Mouse (Mus musculus): ENCODE results near the gene Fibcd1. TPM values are rescaled to one million over a fixed set of nuclear protein-coding genes. Genes with fewer than 3 reads are reported as not detected.

The Fibcd1 gene
- total RNA-seq (2012; rRNA removed) = 0.11 and 0.22 TPM in 2 replicates

DNA sequence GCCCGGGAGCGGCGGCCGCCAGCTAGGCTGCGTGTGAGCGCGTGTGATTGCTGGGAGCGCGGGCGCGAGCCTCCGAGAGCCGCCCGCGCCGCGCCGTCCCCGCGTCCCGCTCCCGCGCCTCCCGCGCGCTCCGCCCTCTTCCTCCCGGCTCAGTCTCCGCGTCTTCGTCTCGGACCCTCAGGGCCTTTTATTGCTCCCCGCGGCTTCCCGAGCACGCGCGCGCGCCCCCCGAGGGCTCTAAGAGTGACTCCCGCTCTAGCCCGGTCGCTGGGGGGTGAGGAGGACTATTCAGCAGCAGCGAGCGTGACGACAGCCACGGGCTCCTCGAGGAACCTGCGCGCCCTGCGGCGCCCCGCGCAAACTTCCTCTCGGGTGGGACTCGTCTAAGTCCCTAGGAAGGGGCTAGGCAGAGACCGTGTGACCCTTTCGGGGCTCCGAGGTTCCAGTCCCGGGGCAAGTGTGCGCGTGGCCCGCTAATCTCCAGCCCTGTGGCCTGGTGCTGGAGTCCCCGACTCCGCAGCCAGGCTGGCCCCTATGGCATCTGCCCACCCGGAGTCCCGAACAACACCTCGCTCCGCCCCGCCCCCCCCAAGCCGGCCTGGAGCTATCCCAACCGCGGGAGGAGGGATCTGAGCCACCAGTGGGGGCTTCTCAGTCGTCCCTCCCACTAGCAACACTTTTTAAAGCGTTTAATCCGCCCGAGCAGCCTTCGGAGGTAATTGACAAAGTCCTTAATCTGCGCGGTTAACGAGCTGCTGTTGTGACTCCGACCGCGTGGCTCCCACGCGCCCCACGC lies at the start of gene Fibcd1:
Gene Fibcd1 (minus strand): TSS at position 110 of the 796 bp plus-strand sequence.
- Histone ChIP-seq H3K9me3 (ENCODE audit: control insufficient read depth, insufficient read depth, low read depth, low read length) (no peaks in the 10 kb centered on the region), H3K4me1 (ENCODE audit: control insufficient read depth in 2 of 2, insufficient read depth in 2 of 2, low read length in 2 of 2, poor library complexity in 1 of 2) (peaks cover 0 to 5% of the 10 kb centered on the region in 2 experiments; a peak in 1 of 4 replicates), H3K27ac (ENCODE audit: insufficient read depth, low read depth, low read length, poor library complexity, severe bottlenecking) (no peak within 1 kb of the TSS), H3K36me3 (ENCODE audit: control insufficient read depth, insufficient read depth, low read length, poor library complexity, severe bottlenecking) (no peaks in the 10 kb centered on the region), H3K4me3 (ENCODE audit: insufficient read depth in 1 of 2, low read depth in 1 of 2, low read length in 2 of 2, poor library complexity in 1 of 2, severe bottlenecking in 1 of 2) (peak within 1 kb of the TSS; percentile 64 to 74), H3K9ac (ENCODE audit: insufficient read depth, low read depth, low read length, poor library complexity, severe bottlenecking) (peak within 1 kb of the TSS; percentile 15; the same call in 1 of the 2 replicates)
- TF ChIP-seq ZNF384 (IDR thresholded peaks at IDR 0.05; ENCODE audit: low read depth, low read length) = no peak
- no peak for TF ChIP-seq ZC3H11A (IDR thresholded peaks at IDR 0.05; ENCODE audit: borderline replicate concordance, low read depth, low read length)
- no peak for TF ChIP-seq HCFC1 (IDR thresholded peaks at IDR 0.05; ENCODE audit: borderline replicate concordance, insufficient read depth, low read length)
- TF ChIP-seq MAFK (IDR thresholded peaks at IDR 0.05; ENCODE audit: insufficient read depth, low read depth, low read length) = no peak
- TF ChIP-seq CHD2 (IDR thresholded peaks at IDR 0.05; ENCODE audit: low read depth, low read length) = no peak
- DNase-seq (ENCODE audit: low read depth, low spot score) = no peak
- in situ Hi-C loops (cut with MboI; ENCODE audit: low sequenced_read_pairs in 2 of 2, unreplicated experiment in 2 of 2) = no loop called here

DNA sequence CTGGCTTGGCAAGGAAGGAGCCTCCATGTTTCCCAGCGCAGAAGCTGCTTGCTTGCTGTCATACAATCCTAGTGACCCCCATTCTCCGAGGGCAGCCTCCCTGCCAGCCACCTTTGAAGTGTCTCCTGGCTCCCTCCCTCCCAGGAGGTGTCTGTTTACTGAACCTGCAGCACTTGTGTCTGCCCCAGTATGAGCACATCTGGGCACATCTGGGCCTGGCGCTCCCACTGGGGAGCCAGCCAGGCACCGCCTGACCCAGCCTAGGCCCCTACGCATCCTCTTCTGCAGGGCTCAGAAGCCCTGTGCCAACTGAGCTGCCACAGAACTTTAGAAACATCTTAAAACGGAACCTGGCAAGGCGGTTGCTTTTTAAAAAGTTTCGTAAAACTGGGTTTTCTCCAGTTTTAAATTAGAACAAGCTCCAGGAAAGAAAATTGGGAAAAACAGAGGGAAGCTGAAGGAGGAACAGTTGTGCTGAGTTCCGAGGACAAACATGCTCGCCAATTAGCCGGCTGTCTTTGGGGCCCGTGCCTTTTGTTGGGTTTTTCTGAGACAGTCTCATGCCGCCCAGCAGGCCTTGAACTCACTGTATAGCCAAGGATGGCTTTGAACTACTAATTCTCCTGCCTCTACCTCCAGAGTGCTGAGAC lies 48.5 kb upstream of the Fibcd1 start:
- Histone ChIP-seq H3K27ac (ENCODE audit: insufficient read depth, low read depth, low read length, poor library complexity, severe bottlenecking) (no peak overlapping the region), H3K4me1 (ENCODE audit: control insufficient read depth in 2 of 2, insufficient read depth in 2 of 2, low read length in 2 of 2, poor library complexity in 1 of 2) (no peaks in the 10 kb centered on the region)
- DNase-seq (ENCODE audit: low read depth, low spot score) = no peak

DNA sequence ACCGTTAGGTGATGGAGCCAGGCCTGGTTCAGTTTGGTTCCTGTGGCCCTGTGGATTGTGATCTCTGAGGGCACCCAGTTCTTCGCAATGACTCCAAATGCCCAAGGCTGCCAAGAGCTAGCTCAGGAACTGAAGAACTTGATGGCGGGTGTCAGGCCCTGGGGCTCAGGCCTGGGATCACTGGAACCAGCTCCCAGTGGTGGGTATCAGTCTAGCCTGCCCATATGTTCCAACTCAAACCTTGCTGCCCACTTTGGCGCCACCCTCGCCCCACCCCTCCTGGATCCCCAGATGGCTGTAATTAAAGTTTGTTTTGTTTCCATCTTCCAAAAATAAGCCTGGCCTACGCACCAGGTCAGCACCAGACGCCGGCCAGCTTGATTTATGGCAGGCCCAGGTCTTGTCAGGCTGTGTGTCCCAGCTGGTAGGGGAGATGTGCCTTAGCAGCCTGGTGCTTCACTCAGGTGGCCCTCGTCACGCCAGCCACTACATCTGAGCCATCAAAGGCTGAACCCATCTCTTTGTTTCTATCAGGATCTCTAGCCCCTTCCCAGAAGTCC lies 47.4 kb upstream of the Fibcd1 start:
- in situ Hi-C loops (cut with MboI; ENCODE audit: low sequenced_read_pairs in 2 of 2, unreplicated experiment in 2 of 2) = no loop called here
- no peaks in the 10 kb centered on the region for H3K4me1 ChIP-seq (ENCODE audit: control insufficient read depth in 2 of 2, insufficient read depth in 2 of 2, low read length in 2 of 2, poor library complexity in 1 of 2)
- no peak overlapping the region for H3K9ac ChIP-seq (ENCODE audit: insufficient read depth, low read depth, low read length, poor library complexity, severe bottlenecking)
- no peaks in the 10 kb centered on the region for H3K9me3 ChIP-seq (ENCODE audit: control insufficient read depth, insufficient read depth, low read depth, low read length)
- TF ChIP-seq ZC3H11A (IDR thresholded peaks at IDR 0.05; ENCODE audit: borderline replicate concordance, low read depth, low read length) (no peak), HCFC1 (IDR thresholded peaks at IDR 0.05; ENCODE audit: borderline replicate concordance, insufficient read depth, low read length) (no peak), CHD2 (IDR thresholded peaks at IDR 0.05; ENCODE audit: low read depth, low read length) (no peak), ZNF384 (IDR thresholded peaks at IDR 0.05; ENCODE audit: low read depth, low read length) (no peak), MAFK (IDR thresholded peaks at IDR 0.05; ENCODE audit: insufficient read depth, low read depth, low read length) (no peak)
- H3K4me3 ChIP-seq (ENCODE audit: insufficient read depth in 1 of 2, low read depth in 1 of 2, low read length in 2 of 2, poor library complexity in 1 of 2, severe bottlenecking in 1 of 2) = no peak overlapping the region
- H3K36me3 ChIP-seq (ENCODE audit: control insufficient read depth, insufficient read depth, low read length, poor library complexity, severe bottlenecking) = no peaks in the 10 kb centered on the region
- H3K27ac ChIP-seq (ENCODE audit: insufficient read depth, low read depth, low read length, poor library complexity, severe bottlenecking) = no peak overlapping the region
- DNase-seq (ENCODE audit: low read depth, low spot score) = no peak

More for the DNA sequence above, 48.5 kb upstream of the Fibcd1 start:
- Histone ChIP-seq H3K9me3 (ENCODE audit: control insufficient read depth, insufficient read depth, low read depth, low read length) (no peaks in the 10 kb centered on the region), H3K9ac (ENCODE audit: insufficient read depth, low read depth, low read length, poor library complexity, severe bottlenecking) (no peak overlapping the region), H3K36me3 (ENCODE audit: control insufficient read depth, insufficient read depth, low read length, poor library complexity, severe bottlenecking) (no peaks in the 10 kb centered on the region), H3K4me3 (ENCODE audit: insufficient read depth in 1 of 2, low read depth in 1 of 2, low read length in 2 of 2, poor library complexity in 1 of 2, severe bottlenecking in 1 of 2) (no peak overlapping the region)
- no peak for TF ChIP-seq ZC3H11A (IDR thresholded peaks at IDR 0.05; ENCODE audit: borderline replicate concordance, low read depth, low read length)
- no peak for TF ChIP-seq CHD2 (IDR thresholded peaks at IDR 0.05; ENCODE audit: low read depth, low read length)
- TF ChIP-seq MAFK (IDR thresholded peaks at IDR 0.05; ENCODE audit: insufficient read depth, low read depth, low read length) = no peak
- TF ChIP-seq ZNF384 (IDR thresholded peaks at IDR 0.05; ENCODE audit: low read depth, low read length) = no peak
- no peak for TF ChIP-seq HCFC1 (IDR thresholded peaks at IDR 0.05; ENCODE audit: borderline replicate concordance, insufficient read depth, low read length)
- in situ Hi-C loops (cut with MboI; ENCODE audit: low sequenced_read_pairs in 2 of 2, unreplicated experiment in 2 of 2) = no loop called here

DNA sequence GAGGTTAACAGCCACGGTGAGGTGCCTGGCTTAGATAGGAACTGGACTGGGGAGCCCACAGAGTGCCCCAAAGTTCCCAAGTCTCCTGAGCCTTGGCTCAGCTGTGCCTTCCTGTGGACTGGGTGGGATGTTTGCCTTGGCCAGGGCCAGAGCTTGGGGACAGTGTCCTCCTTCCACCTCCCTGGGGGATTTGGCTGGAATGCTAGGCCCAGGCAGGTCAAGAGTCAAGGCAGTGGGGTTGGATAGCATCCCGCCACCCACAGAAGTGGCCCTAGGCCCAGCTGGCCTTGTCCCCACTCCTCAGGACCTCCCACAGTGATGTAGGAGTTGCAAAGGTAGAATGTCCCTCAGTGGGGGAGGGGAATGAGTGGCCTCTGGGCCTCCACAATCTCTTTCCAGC lies 45.4 kb upstream of the Fibcd1 start:
- no peak for DNase-seq (ENCODE audit: low read depth, low spot score)
- Histone ChIP-seq H3K36me3 (ENCODE audit: control insufficient read depth, insufficient read depth, low read length, poor library complexity, severe bottlenecking) (no peaks in the 10 kb centered on the region), H3K4me1 (ENCODE audit: control insufficient read depth in 2 of 2, insufficient read depth in 2 of 2, low read length in 2 of 2, poor library complexity in 1 of 2) (no peaks in the 10 kb centered on the region), H3K27ac (ENCODE audit: insufficient read depth, low read depth, low read length, poor library complexity, severe bottlenecking) (no peak overlapping the region), H3K4me3 (ENCODE audit: insufficient read depth in 1 of 2, low read depth in 1 of 2, low read length in 2 of 2, poor library complexity in 1 of 2, severe bottlenecking in 1 of 2) (no peak overlapping the region), H3K9ac (ENCODE audit: insufficient read depth, low read depth, low read length, poor library complexity, severe bottlenecking) (no peak overlapping the region), H3K9me3 (ENCODE audit: control insufficient read depth, insufficient read depth, low read depth, low read length) (no peaks in the 10 kb centered on the region)
- TF ChIP-seq ZNF384 (IDR thresholded peaks at IDR 0.05; ENCODE audit: low read depth, low read length) (no peak), ZC3H11A (IDR thresholded peaks at IDR 0.05; ENCODE audit: borderline replicate concordance, low read depth, low read length) (no peak), MAFK (IDR thresholded peaks at IDR 0.05; ENCODE audit: insufficient read depth, low read depth, low read length) (no peak), CHD2 (IDR thresholded peaks at IDR 0.05; ENCODE audit: low read depth, low read length) (no peak), HCFC1 (IDR thresholded peaks at IDR 0.05; ENCODE audit: borderline replicate concordance, insufficient read depth, low read length) (no peak)
- in situ Hi-C loops (cut with MboI; ENCODE audit: low sequenced_read_pairs in 2 of 2, unreplicated experiment in 2 of 2) = no loop called here
